Mouse (Mus musculus): ENCODE measurements at regions not wholly inside any gene's neighbourhood (a gene's known extent, or its start where the extent isn't known, plus 50 kb on each side); places are given as distances from the start of the nearest gene placed in this dataset.

DNA sequence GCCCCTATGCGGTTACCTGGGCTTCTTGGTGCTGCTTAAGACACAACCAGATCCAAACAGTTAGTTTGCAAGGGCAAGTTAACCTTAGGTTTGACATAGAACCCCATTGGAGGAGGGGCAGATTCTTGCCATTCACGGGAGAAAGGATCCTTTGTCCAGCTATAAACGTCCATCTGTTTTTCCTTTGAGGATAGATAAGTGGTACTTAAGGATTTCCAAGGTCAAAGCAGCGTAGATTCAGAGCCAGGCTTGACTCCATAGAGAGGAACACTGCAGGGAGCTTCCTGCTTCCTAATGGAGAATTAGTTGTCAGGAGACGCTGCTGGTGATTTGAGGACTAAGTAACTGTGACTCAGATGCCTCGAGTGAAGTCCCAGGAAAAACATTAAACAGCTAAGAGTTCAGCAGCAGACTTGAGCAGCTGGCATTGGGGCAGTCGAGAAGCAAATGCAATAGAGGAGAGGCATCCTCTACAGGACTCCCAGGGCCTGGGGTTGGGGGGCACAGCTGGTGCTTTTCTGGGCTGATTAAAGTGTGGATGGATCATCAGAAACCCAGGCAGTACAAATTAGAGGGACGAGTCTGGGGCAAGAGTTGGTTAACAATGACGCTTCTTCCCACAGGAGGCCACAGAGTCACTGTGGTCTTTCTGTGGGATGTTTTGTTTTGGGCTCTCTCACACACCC is 322.8 kb downstream of the Med10 start:
- no peaks in the 10 kb centered on the region for H3K36me3 ChIP-seq (ENCODE audit: control insufficient read depth, insufficient read depth, low read length)
- no peak overlapping the region for H3K4me2 ChIP-seq
- H3K9me3 ChIP-seq (replicated peaks; ENCODE audit: control insufficient read depth, low read length), result no peaks in the 10 kb centered on the region
- H3K4me3 ChIP-seq (ENCODE audit: low read depth, low read length), result no peak overlapping the region
- WGBS (ENCODE audit: insufficient replicate concordance), result 30% methylated on average over 9 of the region's 9 CpGs
- no peaks in the 10 kb centered on the region for H3K27me3 ChIP-seq (ENCODE audit: control insufficient read depth, insufficient read depth, low read length)
- no peak overlapping the region for H3K9ac ChIP-seq (ENCODE audit: low read depth, low read length)
- H3K4me1 ChIP-seq (ENCODE audit: control insufficient read depth, insufficient read depth, low read length), result no peaks in the 10 kb centered on the region
- no peak overlapping the region for H3K27ac ChIP-seq (ENCODE audit: low read depth, low read length)
- ATAC-seq (replicated peaks; ENCODE audit: insufficient number of reproducible peaks, low FRiP score, low TSS enrichment), result no peak

DNA sequence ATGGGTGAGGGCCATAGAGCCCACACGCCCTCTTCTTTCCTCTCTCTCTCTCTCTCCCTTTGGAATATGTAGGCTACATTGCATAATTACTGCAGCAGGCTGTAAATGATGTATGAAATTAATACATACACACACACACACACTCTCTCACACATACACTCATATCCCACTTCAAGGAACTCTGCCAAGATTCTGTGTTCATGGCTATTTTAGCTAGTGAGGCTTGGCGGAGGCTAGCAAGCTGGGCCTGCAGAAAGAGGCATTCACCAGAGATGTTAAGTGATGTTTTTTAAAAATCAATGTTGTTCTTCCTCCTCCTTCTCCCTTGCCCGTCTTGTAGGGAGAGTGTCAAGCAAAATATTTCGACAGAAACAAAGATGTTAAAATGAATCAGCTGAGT is 325.1 kb downstream of the Med10 start:
- no peaks in the 10 kb centered on the region for H3K4me1 ChIP-seq (ENCODE audit: control insufficient read depth, insufficient read depth, low read length)
- H3K27me3 ChIP-seq (ENCODE audit: control insufficient read depth, insufficient read depth, low read length), result no peaks in the 10 kb centered on the region
- H3K9me3 ChIP-seq (replicated peaks; ENCODE audit: control insufficient read depth, low read length), result no peaks in the 10 kb centered on the region
- ATAC-seq (replicated peaks; ENCODE audit: insufficient number of reproducible peaks, low FRiP score, low TSS enrichment), result no peak
- no peak overlapping the region for H3K4me3 ChIP-seq (ENCODE audit: low read depth, low read length)
- no peak overlapping the region for H3K9ac ChIP-seq (ENCODE audit: low read depth, low read length)
- H3K27ac ChIP-seq (ENCODE audit: low read depth, low read length), result no peak overlapping the region
- no peak overlapping the region for H3K4me2 ChIP-seq
- WGBS (ENCODE audit: insufficient replicate concordance), result 70% methylated on average over 4 of the region's 4 CpGs
- H3K36me3 ChIP-seq (ENCODE audit: control insufficient read depth, insufficient read depth, low read length), result no peaks in the 10 kb centered on the region

DNA sequence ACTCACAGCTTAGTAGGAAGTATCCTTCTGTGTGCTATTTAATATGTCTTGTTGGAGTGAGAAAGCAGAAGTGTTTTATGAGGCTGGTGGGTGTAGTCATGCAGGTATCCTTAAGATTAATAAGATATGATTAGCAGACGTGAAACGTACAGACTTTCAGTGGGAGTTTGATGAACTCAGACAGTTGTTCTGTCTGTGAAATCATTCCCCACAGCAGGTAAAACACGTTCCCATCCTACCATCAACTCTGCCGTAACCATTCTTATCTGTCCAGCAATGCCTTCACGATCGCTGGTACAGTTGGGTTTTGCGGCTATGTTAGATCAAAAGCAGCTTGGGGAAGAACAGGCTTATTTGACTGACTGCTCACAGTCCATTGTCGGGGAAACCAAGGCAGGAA is 332.3 kb downstream of the Med10 start:
- Histone ChIP-seq H3K4me1 (ENCODE audit: control insufficient read depth, insufficient read depth, low read length) (no peaks in the 10 kb centered on the region), H3K27me3 (ENCODE audit: control insufficient read depth, insufficient read depth, low read length) (no peaks in the 10 kb centered on the region), H3K9me3 (replicated peaks; ENCODE audit: control insufficient read depth, low read length) (no peaks in the 10 kb centered on the region), H3K36me3 (ENCODE audit: control insufficient read depth, insufficient read depth, low read length) (no peaks in the 10 kb centered on the region), H3K4me2 (no peak overlapping the region), H3K27ac (ENCODE audit: low read depth, low read length) (no peak overlapping the region), H3K9ac (ENCODE audit: low read depth, low read length) (no peak overlapping the region), H3K4me3 (ENCODE audit: low read depth, low read length) (no peak overlapping the region)
- 85% methylated on average over 8 of the region's 8 CpGs for WGBS (ENCODE audit: insufficient replicate concordance)
- no peak for ATAC-seq (replicated peaks; ENCODE audit: insufficient number of reproducible peaks, low FRiP score, low TSS enrichment)

DNA sequence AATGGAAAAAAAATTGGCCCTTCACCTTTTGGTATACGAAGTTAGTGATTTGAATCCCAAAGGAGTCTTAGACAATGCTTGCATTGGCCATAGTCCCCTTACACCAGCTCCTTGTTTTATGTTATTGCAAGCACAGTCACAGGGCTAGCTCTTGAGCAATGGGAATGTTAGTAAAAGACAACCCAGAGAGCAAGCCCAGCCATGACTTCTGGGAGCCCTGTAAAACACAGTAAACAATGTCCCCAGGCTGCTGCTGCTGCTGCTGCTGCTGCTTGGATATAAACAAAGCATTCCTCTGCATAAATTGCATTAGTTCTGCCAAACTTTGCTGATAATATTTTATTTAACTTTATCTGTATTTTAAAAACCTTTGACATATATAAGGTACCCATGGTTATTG is 334.0 kb downstream of the Med10 start:
- 80% methylated on average over 1 of the region's 1 CpGs for WGBS (ENCODE audit: insufficient replicate concordance)
- Histone ChIP-seq H3K4me2 (no peak overlapping the region), H3K9ac (ENCODE audit: low read depth, low read length) (no peak overlapping the region), H3K27ac (ENCODE audit: low read depth, low read length) (no peak overlapping the region), H3K4me1 (ENCODE audit: control insufficient read depth, insufficient read depth, low read length) (no peaks in the 10 kb centered on the region), H3K36me3 (ENCODE audit: control insufficient read depth, insufficient read depth, low read length) (no peaks in the 10 kb centered on the region), H3K27me3 (ENCODE audit: control insufficient read depth, insufficient read depth, low read length) (no peaks in the 10 kb centered on the region), H3K4me3 (ENCODE audit: low read depth, low read length) (no peak overlapping the region), H3K9me3 (replicated peaks; ENCODE audit: control insufficient read depth, low read length) (no peaks in the 10 kb centered on the region)
- ATAC-seq (replicated peaks; ENCODE audit: insufficient number of reproducible peaks, low FRiP score, low TSS enrichment), result no peak

DNA sequence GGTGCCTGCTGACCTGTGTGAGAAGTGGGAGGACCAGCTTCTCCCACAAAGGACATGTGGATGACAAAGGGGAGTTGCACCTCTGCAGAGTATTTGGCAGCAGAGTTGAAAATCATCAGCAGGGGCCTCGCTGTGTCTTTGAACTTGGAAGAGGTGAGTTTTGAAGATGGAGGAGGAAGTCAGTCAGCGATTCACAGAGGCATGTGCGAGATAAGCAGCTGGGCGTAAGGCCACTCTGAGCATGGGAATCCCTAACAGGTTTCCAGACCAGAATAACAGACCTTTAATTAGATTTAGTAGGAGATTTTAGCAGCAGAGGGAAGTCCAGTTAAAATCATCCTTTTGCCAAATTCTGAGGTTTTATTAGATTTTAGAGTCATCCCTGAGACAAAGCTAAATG is 342.3 kb downstream of the Med10 start:
- Histone ChIP-seq H3K9me3 (replicated peaks; ENCODE audit: control insufficient read depth, low read length) (no peaks in the 10 kb centered on the region), H3K9ac (ENCODE audit: low read depth, low read length) (no peak overlapping the region), H3K36me3 (ENCODE audit: control insufficient read depth, insufficient read depth, low read length) (no peaks in the 10 kb centered on the region), H3K4me1 (ENCODE audit: control insufficient read depth, insufficient read depth, low read length) (peaks cover 13% of the 10 kb centered on the region), H3K27me3 (ENCODE audit: control insufficient read depth, insufficient read depth, low read length) (no peaks in the 10 kb centered on the region), H3K27ac (ENCODE audit: low read depth, low read length) (no peak overlapping the region), H3K4me3 (ENCODE audit: low read depth, low read length) (no peak overlapping the region), H3K4me2 (no peak overlapping the region)
- ATAC-seq (replicated peaks; ENCODE audit: insufficient number of reproducible peaks, low FRiP score, low TSS enrichment), result no peak
- WGBS (ENCODE audit: insufficient replicate concordance), result 50% methylated on average over 4 of the region's 4 CpGs

DNA sequence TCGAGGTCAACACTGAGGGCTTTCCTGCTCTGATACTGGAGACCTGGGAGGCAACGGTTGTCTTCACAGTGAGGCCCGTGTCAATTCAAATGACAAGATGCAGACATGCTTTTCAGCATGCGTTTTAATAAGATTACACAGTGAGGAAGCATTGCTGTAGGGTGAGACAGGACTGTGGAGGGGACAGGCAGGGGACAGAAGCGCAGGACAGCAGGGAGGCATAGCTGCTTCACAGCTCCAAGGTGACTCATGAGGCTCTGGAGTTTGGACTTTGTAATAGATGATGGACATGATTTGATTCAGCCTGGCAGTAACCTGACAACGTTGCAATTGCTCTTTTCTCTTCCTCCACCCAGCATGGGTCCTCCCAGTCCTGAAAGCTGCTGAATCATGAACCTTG is 343.3 kb downstream of the Med10 start:
- peak; percentile 72; the same call in 1 of the 2 replicates for ATAC-seq (replicated peaks; ENCODE audit: insufficient number of reproducible peaks, low FRiP score, low TSS enrichment)
- H3K27ac ChIP-seq (ENCODE audit: low read depth, low read length), result 0 out of 2 replicates have a peak overlapping the region, but pooled peaks have one; percentile 22
- 0 out of 2 replicates have a peak overlapping the region, but pooled peaks have one; percentile 10 for H3K9ac ChIP-seq (ENCODE audit: low read depth, low read length)
- WGBS (ENCODE audit: insufficient replicate concordance), result 21% methylated on average over 6 of the region's 6 CpGs
- H3K4me1 ChIP-seq (ENCODE audit: control insufficient read depth, insufficient read depth, low read length), result peaks cover 13% of the 10 kb centered on the region
- no peaks in the 10 kb centered on the region for H3K9me3 ChIP-seq (replicated peaks; ENCODE audit: control insufficient read depth, low read length)
- H3K36me3 ChIP-seq (ENCODE audit: control insufficient read depth, insufficient read depth, low read length), result no peaks in the 10 kb centered on the region
- H3K4me2 ChIP-seq, result no peak overlapping the region
- H3K27me3 ChIP-seq (ENCODE audit: control insufficient read depth, insufficient read depth, low read length), result no peaks in the 10 kb centered on the region
- no peak overlapping the region for H3K4me3 ChIP-seq (ENCODE audit: low read depth, low read length)

DNA sequence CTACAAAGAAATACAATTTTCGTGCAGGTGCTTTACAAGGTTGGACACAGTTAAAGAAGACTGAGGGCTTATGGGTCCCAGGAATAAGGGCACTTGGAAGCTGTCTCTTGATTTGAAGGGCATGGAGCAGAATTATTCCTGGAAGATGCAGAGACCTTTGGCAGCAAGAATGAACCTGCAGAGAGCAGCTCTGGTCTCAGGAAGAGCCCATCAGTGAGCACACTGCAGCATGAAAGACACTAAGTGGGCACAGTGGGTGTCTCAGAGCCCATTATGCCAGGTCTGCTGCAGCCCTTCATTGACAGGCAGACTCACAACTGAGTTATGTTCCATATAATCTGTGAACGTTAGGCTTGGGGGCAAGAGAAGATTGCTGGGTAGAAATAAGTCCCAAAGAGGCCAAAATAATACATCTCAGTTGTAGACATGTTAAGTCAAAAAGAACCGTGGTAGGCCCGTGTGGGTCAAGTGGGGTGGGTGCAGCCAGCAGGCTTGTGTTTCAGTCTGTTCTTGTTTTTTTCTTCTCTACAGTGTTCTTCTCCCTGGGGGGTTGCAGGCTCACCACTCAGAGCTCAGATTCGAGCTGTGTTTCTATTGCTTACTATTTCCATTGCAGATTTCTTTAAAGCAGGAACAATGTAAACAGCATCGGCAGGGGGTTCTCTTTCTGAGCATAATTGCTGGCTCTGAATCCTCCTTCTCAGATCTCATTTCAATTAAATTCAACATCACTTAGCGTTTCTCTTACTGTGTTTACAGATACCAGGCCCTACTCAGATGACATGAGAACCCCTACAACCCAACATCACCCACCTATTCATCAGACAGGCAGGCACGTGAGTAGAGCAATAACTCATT is 347.1 kb downstream of the Med10 start:
- Histone ChIP-seq H3K4me2 (no peak overlapping the region), H3K4me3 (ENCODE audit: low read depth, low read length) (no peak overlapping the region), H3K27ac (ENCODE audit: low read depth, low read length) (no peak overlapping the region), H3K9ac (ENCODE audit: low read depth, low read length) (no peak overlapping the region), H3K36me3 (ENCODE audit: control insufficient read depth, insufficient read depth, low read length) (no peaks in the 10 kb centered on the region), H3K27me3 (ENCODE audit: control insufficient read depth, insufficient read depth, low read length) (no peaks in the 10 kb centered on the region), H3K9me3 (replicated peaks; ENCODE audit: control insufficient read depth, low read length) (no peaks in the 10 kb centered on the region), H3K4me1 (ENCODE audit: control insufficient read depth, insufficient read depth, low read length) (peaks cover 11% of the 10 kb centered on the region)
- WGBS (ENCODE audit: insufficient replicate concordance), result 44% methylated on average over 8 of the region's 8 CpGs
- ATAC-seq (replicated peaks; ENCODE audit: insufficient number of reproducible peaks, low FRiP score, low TSS enrichment), result no peak

- Histone ChIP-seq H3K4me2 (no peak overlapping the region), H3K4me3 (ENCODE audit: low read depth, low read length) (no peak overlapping the region), H3K36me3 (ENCODE audit: control insufficient read depth, insufficient read depth, low read length) (no peaks in the 10 kb centered on the region), H3K9ac (ENCODE audit: low read depth, low read length) (no peak overlapping the region), H3K27me3 (ENCODE audit: control insufficient read depth, insufficient read depth, low read length) (no peaks in the 10 kb centered on the region), H3K27ac (ENCODE audit: low read depth, low read length) (no peak overlapping the region), H3K4me1 (ENCODE audit: control insufficient read depth, insufficient read depth, low read length) (peaks cover 10% of the 10 kb centered on the region), H3K9me3 (replicated peaks; ENCODE audit: control insufficient read depth, low read length) (no peaks in the 10 kb centered on the region)
- no peak for ATAC-seq (replicated peaks; ENCODE audit: insufficient number of reproducible peaks, low FRiP score, low TSS enrichment)
- 54% methylated on average over 10 of the region's 10 CpGs for WGBS (ENCODE audit: insufficient replicate concordance)
These were observed 347.6 kb downstream of the Med10 start for GRCm38 (mm10) chr13:70149899-70150184.

GRCm38 (mm10) chr13:70153062-70153461 is 350.9 kb downstream of the Med10 start:
- no peak overlapping the region for H3K9ac ChIP-seq (ENCODE audit: low read depth, low read length)
- no peak overlapping the region for H3K4me2 ChIP-seq
- no peaks in the 10 kb centered on the region for H3K36me3 ChIP-seq (ENCODE audit: control insufficient read depth, insufficient read depth, low read length)
- no peaks in the 10 kb centered on the region for H3K9me3 ChIP-seq (replicated peaks; ENCODE audit: control insufficient read depth, low read length)
- no peaks in the 10 kb centered on the region for H3K4me1 ChIP-seq (ENCODE audit: control insufficient read depth, insufficient read depth, low read length)
- no peak for ATAC-seq (replicated peaks; ENCODE audit: insufficient number of reproducible peaks, low FRiP score, low TSS enrichment)
- H3K4me3 ChIP-seq (ENCODE audit: low read depth, low read length), result no peak overlapping the region
- no peak overlapping the region for H3K27ac ChIP-seq (ENCODE audit: low read depth, low read length)
- H3K27me3 ChIP-seq (ENCODE audit: control insufficient read depth, insufficient read depth, low read length), result no peaks in the 10 kb centered on the region
- WGBS (ENCODE audit: insufficient replicate concordance), result 72% methylated on average over 8 of the region's 8 CpGs

Data from heart, embryonic 11.5 days (tissue).